Mouse (Mus musculus): ENCODE data around the gene Slc16a3. TPM values are rescaled to one million over a fixed set of nuclear protein-coding genes. Genes with fewer than 3 reads are reported as not detected.

Slc16a3 gene
- polyA plus RNA-seq, 1 experiment from 2014 or later: 257 TPM

DNA sequence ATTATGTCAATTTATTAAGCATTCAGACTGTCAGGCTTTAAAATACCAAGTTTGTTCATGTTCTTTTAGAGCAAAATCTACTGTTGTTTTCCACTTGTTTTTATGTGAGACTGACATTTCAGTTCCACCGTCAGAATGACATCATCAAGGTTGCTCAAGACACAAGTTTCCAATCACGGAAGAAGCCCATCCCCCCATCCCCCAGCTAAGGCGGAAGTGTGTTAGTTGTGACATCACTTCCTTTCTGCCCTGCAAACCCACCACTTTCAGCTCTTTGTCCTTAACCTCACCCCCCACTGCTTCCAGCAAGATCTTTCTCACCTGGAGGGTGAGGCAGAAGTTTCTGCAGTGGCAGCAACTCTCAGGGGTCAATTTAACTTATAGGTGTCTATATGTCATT lies 31.8 kb upstream of the Slc16a3 start:
- no peaks in the 10 kb centered on the region for H3K27me3 ChIP-seq (replicated peaks; ENCODE audit: control insufficient read depth, insufficient read depth, low read length)
- no peaks in the 10 kb centered on the region for H3K4me1 ChIP-seq (replicated peaks; ENCODE audit: control insufficient read depth, insufficient read depth, low read length)
- DNase-seq (ENCODE audit: low spot score) (no peak), ATAC-seq (replicated peaks; ENCODE audit: low FRiP score) (no peak)
- no peak overlapping the region for H3K4me3 ChIP-seq (ENCODE audit: low read depth, low read length)
- no peak overlapping the region for H3K27ac ChIP-seq (ENCODE audit: low read depth, low read length)
- H3K4me2 ChIP-seq: no peak overlapping the region
- H3K36me3 ChIP-seq (ENCODE audit: control insufficient read depth, insufficient read depth, low read length): peaks cover 13% of the 10 kb centered on the region; the same call in 1 of the 2 replicates
- WGBS: 50% methylated on average over 3 of the region's 3 CpGs
- H3K9ac ChIP-seq (ENCODE audit: low read depth, low read length): no peak overlapping the region
- no peaks in the 10 kb centered on the region for H3K9me3 ChIP-seq (ENCODE audit: control insufficient read depth, low read length)

GRCm38 (mm10) chr11:120917756-120918155 lies 30.5 kb upstream of the Slc16a3 start:
- no peaks in the 10 kb centered on the region for H3K9me3 ChIP-seq (ENCODE audit: control insufficient read depth, low read length)
- ATAC-seq (replicated peaks; ENCODE audit: low FRiP score) (no peak), DNase-seq (ENCODE audit: low spot score) (no peak)
- H3K27me3 ChIP-seq (replicated peaks; ENCODE audit: control insufficient read depth, insufficient read depth, low read length): no peaks in the 10 kb centered on the region
- no peak overlapping the region for H3K9ac ChIP-seq (ENCODE audit: low read depth, low read length)
- H3K4me3 ChIP-seq (ENCODE audit: low read depth, low read length): no peak overlapping the region
- no peak overlapping the region for H3K27ac ChIP-seq (ENCODE audit: low read depth, low read length)
- 95% methylated on average over 5 of the region's 5 CpGs for WGBS
- H3K4me1 ChIP-seq (replicated peaks; ENCODE audit: control insufficient read depth, insufficient read depth, low read length): peaks cover 2% of the 10 kb centered on the region; the same call in 1 of the 2 replicates
- no peak overlapping the region for H3K4me2 ChIP-seq
- H3K36me3 ChIP-seq (ENCODE audit: control insufficient read depth, insufficient read depth, low read length): peaks cover 13% of the 10 kb centered on the region; the same call in 1 of the 2 replicates

- no peaks in the 10 kb centered on the region for H3K9me3 ChIP-seq (ENCODE audit: control insufficient read depth, low read length)
- DNase-seq (ENCODE audit: low spot score): no peak
- no peak overlapping the region for H3K4me2 ChIP-seq
- H3K36me3 ChIP-seq (ENCODE audit: control insufficient read depth, insufficient read depth, low read length): peaks cover 12% of the 10 kb centered on the region
- no peak for ATAC-seq (replicated peaks; ENCODE audit: low FRiP score)
- no peaks in the 10 kb centered on the region for H3K27me3 ChIP-seq (replicated peaks; ENCODE audit: control insufficient read depth, insufficient read depth, low read length)
- WGBS: 89% methylated on average over 3 of the region's 3 CpGs
- H3K4me1 ChIP-seq (replicated peaks; ENCODE audit: control insufficient read depth, insufficient read depth, low read length): peaks cover 6% of the 10 kb centered on the region; the same call in 1 of the 2 replicates
- no peak overlapping the region for H3K4me3 ChIP-seq (ENCODE audit: low read depth, low read length)
- H3K9ac ChIP-seq (ENCODE audit: low read depth, low read length): no peak overlapping the region
- no peak overlapping the region for H3K27ac ChIP-seq (ENCODE audit: low read depth, low read length)
These were observed 25.8 kb upstream of the Slc16a3 start for GRCm38 (mm10) chr11:120922528-120922927.

DNA sequence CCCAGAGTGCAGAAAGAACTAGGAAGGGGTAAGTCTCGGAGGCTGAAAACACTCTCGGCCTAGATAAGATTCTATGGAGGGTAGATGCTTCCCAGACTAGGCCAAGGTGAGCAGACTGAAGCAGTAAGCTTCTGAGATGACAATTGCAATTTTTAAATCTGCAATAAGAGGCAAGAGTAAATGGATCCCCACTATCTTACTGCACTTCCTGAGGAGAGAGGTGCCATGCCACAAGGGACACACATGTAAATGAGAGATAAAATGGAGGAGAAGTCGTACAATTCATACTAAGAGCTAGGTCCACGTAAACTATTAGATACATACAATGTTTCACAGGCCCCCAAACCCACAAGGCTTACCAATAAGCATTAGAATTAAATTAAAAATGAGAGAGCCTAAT lies 19.8 kb upstream of the Slc16a3 start:
- no peak overlapping the region for H3K27ac ChIP-seq (ENCODE audit: low read depth, low read length)
- no peak overlapping the region for H3K9ac ChIP-seq (ENCODE audit: low read depth, low read length)
- peaks cover 15% of the 10 kb centered on the region for H3K4me1 ChIP-seq (replicated peaks; ENCODE audit: control insufficient read depth, insufficient read depth, low read length)
- peak overlapping the region; percentile 4; the same call in 1 of the 2 replicates for H3K4me2 ChIP-seq
- H3K9me3 ChIP-seq (ENCODE audit: control insufficient read depth, low read length): no peaks in the 10 kb centered on the region
- WGBS: 58% methylated on average over 4 of the region's 4 CpGs
- ATAC-seq (replicated peaks; ENCODE audit: low FRiP score) (no peak), DNase-seq (ENCODE audit: low spot score) (no peak)
- H3K4me3 ChIP-seq (ENCODE audit: low read depth, low read length): no peak overlapping the region
- peaks cover 2% of the 10 kb centered on the region; the same call in 1 of the 2 replicates for H3K36me3 ChIP-seq (ENCODE audit: control insufficient read depth, insufficient read depth, low read length)
- H3K27me3 ChIP-seq (replicated peaks; ENCODE audit: control insufficient read depth, insufficient read depth, low read length): no peaks in the 10 kb centered on the region

GRCm38 (mm10) chr11:120931479-120931878 lies 16.8 kb upstream of the Slc16a3 start:
- no peak overlapping the region; the same call in 1 of the 2 replicates for H3K4me2 ChIP-seq
- H3K36me3 ChIP-seq (ENCODE audit: control insufficient read depth, insufficient read depth, low read length): no peaks in the 10 kb centered on the region
- no peaks in the 10 kb centered on the region for H3K27me3 ChIP-seq (replicated peaks; ENCODE audit: control insufficient read depth, insufficient read depth, low read length)
- ATAC-seq (replicated peaks; ENCODE audit: low FRiP score) (no peak), DNase-seq (ENCODE audit: low spot score) (no peak)
- no peaks in the 10 kb centered on the region for H3K9me3 ChIP-seq (ENCODE audit: control insufficient read depth, low read length)
- H3K27ac ChIP-seq (ENCODE audit: low read depth, low read length): no peak overlapping the region
- no peak overlapping the region for H3K9ac ChIP-seq (ENCODE audit: low read depth, low read length)
- H3K4me1 ChIP-seq (replicated peaks; ENCODE audit: control insufficient read depth, insufficient read depth, low read length): peaks cover 15% of the 10 kb centered on the region
- H3K4me3 ChIP-seq (ENCODE audit: low read depth, low read length): no peak overlapping the region
- WGBS: 91% methylated on average over 4 of the region's 4 CpGs

DNA sequence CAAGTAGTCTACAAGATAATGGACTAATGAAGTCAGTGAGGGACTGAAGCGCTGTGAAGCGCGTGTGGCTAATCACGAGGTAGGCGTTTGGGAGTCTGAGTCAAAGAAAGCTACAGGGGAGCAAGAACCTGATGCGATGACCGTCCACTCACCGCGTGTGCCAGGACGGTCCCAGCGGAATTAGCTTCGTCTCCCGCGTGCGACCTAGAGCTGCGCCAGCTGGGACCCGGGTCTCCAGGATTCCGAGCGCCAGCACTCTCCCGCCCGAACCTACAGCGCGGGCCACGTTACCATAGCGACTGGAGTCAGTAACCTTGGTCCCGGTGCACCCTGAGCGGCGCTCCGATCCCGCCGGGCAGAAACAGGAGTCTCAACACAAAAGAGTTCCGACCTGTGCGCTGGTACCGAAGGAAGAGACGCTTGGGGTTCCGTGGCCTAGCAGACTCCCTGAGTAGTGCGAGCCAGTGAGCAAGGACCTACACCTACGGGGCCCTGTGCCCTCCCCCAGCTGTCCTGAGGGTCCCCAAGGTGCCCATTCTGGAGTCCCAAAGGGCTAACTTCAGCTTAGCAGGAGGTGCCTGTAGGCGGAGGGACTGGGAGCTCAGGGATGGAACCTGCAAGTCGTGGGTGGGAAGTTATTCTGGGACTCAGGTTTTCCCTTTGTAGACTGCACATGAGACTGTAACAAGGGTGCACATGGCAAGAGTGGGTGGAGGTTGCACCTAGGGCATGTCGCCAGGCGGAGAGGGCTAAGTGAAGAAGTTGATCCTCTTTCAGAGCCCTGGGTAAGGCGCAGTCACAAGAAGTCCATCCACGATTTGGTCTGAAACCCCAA lies 15.5 kb upstream of the Slc16a3 start, which contains the start of gene Ccdc57:
Gene Ccdc57, minus strand, starts transcription at position 309 of the 835 bp plus-strand sequence.
- 11% methylated on average over 44 of the region's 44 CpGs for WGBS
- H3K36me3 ChIP-seq (ENCODE audit: control insufficient read depth, insufficient read depth, low read length): no peaks in the 10 kb centered on the region

DNA sequence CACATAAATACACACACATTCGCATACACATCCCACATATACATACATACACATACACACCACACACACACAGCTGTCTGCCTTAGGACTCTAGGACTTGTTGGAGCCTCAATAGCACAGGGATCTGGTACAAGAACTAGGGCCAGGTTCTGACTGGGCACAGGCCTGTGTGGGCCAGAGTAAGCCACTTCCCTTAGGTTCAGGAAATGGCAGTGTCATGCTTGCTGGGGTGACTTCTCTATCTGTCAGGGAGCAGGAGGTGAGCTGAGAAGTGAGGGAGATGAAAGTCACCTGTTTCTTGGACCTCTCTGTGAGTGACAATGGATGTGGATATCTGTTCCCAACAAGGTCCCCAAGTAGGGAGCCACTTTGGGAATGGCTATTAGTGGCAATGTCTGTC lies 10.3 kb upstream of the Slc16a3 start:
- Histone ChIP-seq H3K9ac (ENCODE audit: low read depth, low read length) (no peak overlapping the region), H3K4me2 (no peak overlapping the region), H3K36me3 (ENCODE audit: control insufficient read depth, insufficient read depth, low read length) (no peaks in the 10 kb centered on the region), H3K9me3 (ENCODE audit: control insufficient read depth, low read length) (no peaks in the 10 kb centered on the region), H3K27ac (ENCODE audit: low read depth, low read length) (no peak overlapping the region), H3K27me3 (replicated peaks; ENCODE audit: control insufficient read depth, insufficient read depth, low read length) (no peaks in the 10 kb centered on the region), H3K4me3 (ENCODE audit: low read depth, low read length) (no peak overlapping the region), H3K4me1 (replicated peaks; ENCODE audit: control insufficient read depth, insufficient read depth, low read length) (peaks cover 15% of the 10 kb centered on the region)
- 96% methylated on average over 1 of the region's 1 CpGs for WGBS
- ATAC-seq (replicated peaks; ENCODE audit: low FRiP score): no peak
- DNase-seq (ENCODE audit: low spot score): no peak

More for the DNA sequence above, 15.5 kb upstream of the Slc16a3 start, which contains the start of gene Ccdc57:
- DNase-seq (ENCODE audit: low spot score): peak; percentile 92
- H3K4me1 ChIP-seq (replicated peaks; ENCODE audit: control insufficient read depth, insufficient read depth, low read length): peaks cover 15% of the 10 kb centered on the region
- peak within 1 kb of the TSS; percentile 83 for H3K9ac ChIP-seq (ENCODE audit: low read depth, low read length)
- no peaks in the 10 kb centered on the region for H3K9me3 ChIP-seq (ENCODE audit: control insufficient read depth, low read length)
- peak within 1 kb of the TSS; percentile 79 for H3K4me3 ChIP-seq (ENCODE audit: low read depth, low read length)
- peak; percentile 89 for ATAC-seq (replicated peaks; ENCODE audit: low FRiP score)
- 0 out of 2 replicates have a peak within 1 kb of the TSS, but pooled peaks have one; percentile 38 for H3K27ac ChIP-seq (ENCODE audit: low read depth, low read length)
- H3K4me2 ChIP-seq: peak within 1 kb of the TSS; percentile 86
- no peaks in the 10 kb centered on the region for H3K27me3 ChIP-seq (replicated peaks; ENCODE audit: control insufficient read depth, insufficient read depth, low read length)

- DNase-seq (ENCODE audit: low spot score) (no peak), ATAC-seq (replicated peaks; ENCODE audit: low FRiP score) (0 out of 2 replicates have a peak, but pooled peaks have one; percentile 52)
- no peak overlapping the region for H3K9ac ChIP-seq (ENCODE audit: low read depth, low read length)
- H3K4me1 ChIP-seq (replicated peaks; ENCODE audit: control insufficient read depth, insufficient read depth, low read length): peaks cover 11% of the 10 kb centered on the region
- H3K36me3 ChIP-seq (ENCODE audit: control insufficient read depth, insufficient read depth, low read length): no peaks in the 10 kb centered on the region
- peak overlapping the region; percentile 34; the same call in 1 of the 2 replicates for H3K27ac ChIP-seq (ENCODE audit: low read depth, low read length)
- WGBS: 8% methylated on average over 4 of the region's 4 CpGs
- no peak overlapping the region for H3K4me2 ChIP-seq
- no peak overlapping the region for H3K4me3 ChIP-seq (ENCODE audit: low read depth, low read length)
- H3K9me3 ChIP-seq (ENCODE audit: control insufficient read depth, low read length): no peaks in the 10 kb centered on the region
- no peaks in the 10 kb centered on the region for H3K27me3 ChIP-seq (replicated peaks; ENCODE audit: control insufficient read depth, insufficient read depth, low read length)
These were observed 9.5 kb upstream of the Slc16a3 start for GRCm38 (mm10) chr11:120938795-120939194.

All from liver, embryonic 11.5 days (tissue).